ENCODE assay signal across 44 mouse cellular contexts in genomic region chr13:113094618-113095017, GRCm38 (mm10). TPM values are rescaled to one million over a fixed set of nuclear protein-coding genes. Genes with fewer than 3 reads are reported as not detected.
"Had no signal": no experiment of that assay in that cellular context is flagged by ENCODE, and none has a peak within 500 bp of the region (broad histone marks: within the 10 kb centered on the region; RNA-seq: fewer than 3 reads in every experiment).

No protein-coding gene starts in this region.

- DNase-seq: left cerebral cortex, postnatal 4 days; liver; liver, embryonic 13.5 days; liver, postnatal 0 days; lung, adult 2 months; lung, embryonic 14.5 days; lung, postnatal 10 days; lung, postnatal 14 days; lung, postnatal 36 days; lung, postnatal 4 days; midbrain, embryonic 14.5 days had no signal

- H3K27ac ChIP-seq: left cerebral cortex, adult 2 months; limb, embryonic 10.5 days; limb, embryonic 12.5 days; limb, embryonic 13.5 days; limb, embryonic 15.5 days; liver, embryonic 12.5 days; liver, embryonic 13.5 days; liver, embryonic 14.5 days; liver, embryonic 15.5 days; lung, embryonic 15.5 days; macrophage; midbrain, embryonic 10.5 days; midbrain, embryonic 12.5 days; midbrain, embryonic 13.5 days; midbrain, embryonic 15.5 days had no signal

- H3K9me3 ChIP-seq: limb, embryonic 10.5 days; limb, embryonic 12.5 days; limb, embryonic 13.5 days; limb, embryonic 15.5 days; liver, embryonic 12.5 days; liver, embryonic 13.5 days; liver, embryonic 15.5 days; lung, embryonic 15.5 days; megakaryocyte, embryonic 14.5 days; midbrain, embryonic 10.5 days; midbrain, embryonic 12.5 days; midbrain, embryonic 13.5 days; midbrain, embryonic 15.5 days had no signal

- H3K27me3 ChIP-seq: limb, embryonic 13.5 days; limb, embryonic 15.5 days; liver, embryonic 13.5 days; liver, embryonic 15.5 days; lung, embryonic 15.5 days; midbrain, embryonic 12.5 days; midbrain, embryonic 13.5 days; midbrain, embryonic 15.5 days had no signal

- H3K36me3 ChIP-seq: limb, embryonic 10.5 days; limb, embryonic 12.5 days; limb, embryonic 13.5 days; limb, embryonic 15.5 days; liver, embryonic 12.5 days; liver, embryonic 13.5 days; liver, embryonic 15.5 days; lung, embryonic 15.5 days; midbrain, embryonic 10.5 days; midbrain, embryonic 12.5 days; midbrain, embryonic 13.5 days; midbrain, embryonic 15.5 days had no signal

- ATAC-seq: liver, embryonic 12.5 days; liver, postnatal 0 days; lung, postnatal 0 days; midbrain, embryonic 13.5 days; midbrain, embryonic 15.5 days; midbrain, embryonic 16.5 days had no signal

- H3K4me3 ChIP-seq: left cerebral cortex, adult 2 months; limb, embryonic 10.5 days; limb, embryonic 12.5 days; limb, embryonic 13.5 days; limb, embryonic 15.5 days; liver, embryonic 12.5 days; liver, embryonic 13.5 days; liver, embryonic 15.5 days; lung, embryonic 15.5 days; megakaryocyte, embryonic 14.5 days; midbrain, embryonic 10.5 days; midbrain, embryonic 12.5 days; midbrain, embryonic 13.5 days; midbrain, embryonic 15.5 days; myocyte had no signal

- H3K9ac ChIP-seq: limb, embryonic 12.5 days; limb, embryonic 13.5 days; limb, embryonic 15.5 days; liver, embryonic 12.5 days; liver, embryonic 13.5 days; liver, embryonic 14.5 days; liver, embryonic 15.5 days; liver, postnatal 0 days; lung, embryonic 14.5 days; lung, embryonic 15.5 days; midbrain, embryonic 12.5 days; midbrain, embryonic 13.5 days; midbrain, embryonic 15.5 days had no signal

- H3K4me1 ChIP-seq: limb, embryonic 10.5 days; limb, embryonic 15.5 days; liver, embryonic 12.5 days; liver, embryonic 13.5 days; liver, embryonic 15.5 days; lung, embryonic 15.5 days; megakaryocyte, embryonic 14.5 days; midbrain, embryonic 10.5 days; midbrain, embryonic 12.5 days; midbrain, embryonic 13.5 days; midbrain, embryonic 15.5 days had no signal

RNA-seq across cellular contexts. Expression of gene Gzma, which starts 6.2 kb away (rescaled TPM):
- total RNA-seq: left cerebral cortex, adult 18-20 months; left cerebral cortex, adult 2 months; left cerebral cortex, adult 8-10 months; left cerebral cortex, postnatal 10 days; left cerebral cortex, postnatal 14 days; left cerebral cortex, postnatal 25 days; left cerebral cortex, postnatal 36 days; left cerebral cortex, postnatal 4 days; midbrain, postnatal 0 days had no signal
- polyA plus RNA-seq: limb, embryonic 10.5 days; limb, embryonic 11.5 days; limb, embryonic 12.5 days; limb, embryonic 13.5 days; limb, embryonic 15.5 days; liver, embryonic 11.5 days; liver, embryonic 12.5 days; liver, embryonic 13.5 days; lung, embryonic 14.5 days; macrophage; midbrain, embryonic 10.5 days; midbrain, embryonic 11.5 days; midbrain, embryonic 12.5 days; midbrain, embryonic 13.5 days; midbrain, embryonic 14.5 days; midbrain, embryonic 15.5 days; midbrain, embryonic 16.5 days; midbrain, postnatal 0 days; myocyte had no signal

RNA-seq across cellular contexts. Expression of gene Gpx8, which starts 48.4 kb away (rescaled TPM):
- total RNA-seq: megakaryocyte progenitor cell, adult 5-6 weeks had no signal
- polyA plus RNA-seq: macrophage had no signal

RNA-seq across cellular contexts. Expression of gene Cdc20b, which starts 59.7 kb away (rescaled TPM):
- total RNA-seq: left cerebral cortex, adult 18-20 months; left cerebral cortex, adult 8-10 months; left cerebral cortex, postnatal 10 days; left cerebral cortex, postnatal 14 days; left cerebral cortex, postnatal 25 days; left cerebral cortex, postnatal 36 days; liver, adult 2 months; megakaryocyte progenitor cell, adult 5-6 weeks; megakaryocyte, adult 5-6 weeks had no signal
- polyA plus RNA-seq: limb, embryonic 10.5 days; limb, embryonic 11.5 days; limb, embryonic 12.5 days; limb, embryonic 13.5 days; limb, embryonic 14.5 days; limb, embryonic 15.5 days; liver, adult 2 months; liver, embryonic 11.5 days; liver, embryonic 12.5 days; liver, embryonic 13.5 days; liver, embryonic 15.5 days; liver, embryonic 16.5 days; liver, postnatal 0 days; lung, embryonic 14.5 days; macrophage; midbrain, embryonic 11.5 days; myocyte had no signal
